Mouse (Mus musculus): ENCODE data around the gene Cdiptos.

DNA sequence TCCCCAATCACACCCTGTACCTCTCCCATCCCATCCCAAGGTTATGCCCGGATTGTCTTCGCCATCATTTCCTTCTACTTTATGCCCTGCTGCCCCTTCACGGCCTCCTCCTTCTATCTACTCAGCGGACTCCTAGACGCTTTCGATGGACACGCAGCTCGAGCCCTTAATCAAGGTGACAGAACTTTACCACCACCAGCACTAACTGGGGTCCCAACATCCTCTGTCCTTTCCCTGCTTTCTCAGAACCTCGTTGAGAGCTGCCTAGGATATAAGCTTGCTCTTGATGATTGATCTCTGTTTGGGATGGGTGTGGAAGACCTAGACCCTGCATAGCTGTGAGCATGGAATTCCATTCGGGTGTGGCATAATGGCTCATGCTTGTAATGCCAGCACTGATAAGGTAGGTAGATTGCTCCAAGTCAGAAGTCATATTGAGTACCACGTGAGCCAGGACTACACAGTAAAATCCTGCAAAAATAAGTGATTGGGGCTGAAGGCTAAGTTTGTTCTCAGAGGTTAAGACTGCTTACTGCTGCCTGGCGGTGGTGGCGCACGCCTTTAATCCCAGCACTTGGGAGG is 1.1 kb upstream of the Cdiptos start:
- no peak for TF ChIP-seq CTCF (IDR thresholded peaks at IDR 0.05; ENCODE audit: low read depth)
- TF ChIP-seq EP300 (IDR thresholded peaks at IDR 0.05; ENCODE audit: low read depth): no peak

Measured in heart, postnatal 0 days (tissue).